Mouse (Mus musculus): ENCODE measurements around the gene Casc3.

DNA sequence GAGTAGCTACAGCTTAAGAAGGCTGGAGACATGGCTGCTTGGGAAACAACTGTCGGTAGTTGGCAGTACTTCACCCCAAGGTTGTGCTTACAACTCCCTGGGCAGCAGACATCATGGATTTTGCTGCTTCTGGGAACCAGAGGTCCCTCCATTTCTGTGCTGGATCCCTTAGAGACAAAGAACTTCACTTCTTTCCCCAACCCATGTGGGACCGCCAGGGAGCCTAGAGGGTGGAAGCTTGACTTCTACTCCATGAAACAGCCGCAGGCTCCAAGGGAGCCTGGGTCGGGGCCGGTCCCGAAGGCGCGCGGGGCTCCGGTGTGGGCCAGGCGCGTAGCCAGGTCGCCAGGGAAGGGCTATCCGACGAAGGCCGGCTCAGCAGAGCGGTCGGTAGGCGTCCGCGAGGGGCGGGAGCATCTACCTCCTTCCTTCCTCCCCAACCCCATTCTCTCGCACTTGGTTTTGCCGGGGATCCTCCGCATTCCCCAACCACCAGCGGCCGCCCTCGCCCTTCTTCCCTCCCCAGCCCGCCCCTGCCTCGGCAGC lies 10.2 kb upstream of the Casc3 start:
- TF ChIP-seq CTCF (IDR thresholded peaks at IDR 0.05; ENCODE audit: extremely low read depth, insufficient read length, insufficient replicate concordance, low read depth, low read length): peak; percentile 32; the same call in 1 of the 2 replicates
- no peak for TF ChIP-seq POLR2A (IDR thresholded peaks at IDR 0.05; ENCODE audit: low read depth, low read length)

Data from small intestine, adult 2 months (tissue).